Mouse (Mus musculus) liver, embryonic 14.5 days (tissue): Measurements from ENCODE around the gene Tmc8. TPM values are rescaled to one million over a fixed set of nuclear protein-coding genes. Genes with fewer than 3 reads are reported as not detected.

Source experiments
- ATAC-seq: fragments of 200-750 bp; cut with Nextera tagmentation; 2 replicates; pipeline ENCODE4 v1.8.0; 2017; ENCODE audit warnings: moderate number of reproducible peaks, mild to moderate bottlenecking, moderate library complexity; ENCODE audit not compliant: insufficient read depth
- DNase-seq, 3 experiments: peaks; one replicate each; pipeline ENCODE4 v3.0.0-alpha.2; 2012 to 2013; ENCODE audit warnings: low read depth in 3 of 3, low spot score in 3 of 3
- H3K27ac ChIP-seq: fragments of 300-500 bp; sonication (generic); 2 replicates; pipeline ENCODE4 v1.5.1; 2014; ENCODE audit warnings: moderate library complexity, mild to moderate bottlenecking, control low read depth, inconsistent platforms
- H3K27me3 ChIP-seq: fragments of 300-500 bp; sonication (generic); 2 replicates; pipeline ENCODE4 v1.6.1; 2014; ENCODE audit warnings: mild to moderate bottlenecking, low read length, moderate library complexity; ENCODE audit not compliant: control insufficient read depth, insufficient read depth
- H3K36me3 ChIP-seq: fragments of 300-500 bp; sonication (generic); replicated peaks from 2 replicates; pipeline ENCODE4 v1.6.1; 2014; ENCODE audit warnings: low read depth; ENCODE audit not compliant: control insufficient read depth, insufficient read depth
- H3K4me1 ChIP-seq, 2 experiments: fragments of 200-500 bp in 1 of 2; fragments of 300-500 bp in 1 of 2; sonication (generic) in 1 of 2; replicated peaks; 2 replicates each; pipeline ENCODE4 v1.6.1; 2012 to 2014; ENCODE audit warnings: antibody characterized with exemption in 1 of 2, inconsistent platforms in 1 of 2, low read length in 1 of 2; ENCODE audit not compliant: control insufficient read depth in 2 of 2, insufficient read depth in 2 of 2
- H3K4me2 ChIP-seq: fragments of 300-500 bp; sonication (generic); 2 replicates; pipeline ENCODE4 v1.6.1; 2014; ENCODE audit warnings: low read depth, mild to moderate bottlenecking, control low read depth, moderate library complexity
- H3K4me3 ChIP-seq, 2 experiments: fragments of 200-500 bp in 1 of 2; fragments of 300-500 bp in 1 of 2; sonication (generic) in 1 of 2; 2 replicates each; pipeline ENCODE4 v1.5.1; 2012 to 2014; ENCODE audit warnings: low read depth in 2 of 2, low read length in 2 of 2, mild to moderate bottlenecking in 2 of 2, control low read depth in 1 of 2, inconsistent platforms in 1 of 2, moderate library complexity in 1 of 2; ENCODE audit not compliant: insufficient read depth in 1 of 2
- H3K9ac ChIP-seq: fragments of 300-500 bp; sonication (generic); replicated peaks from 2 replicates; pipeline ENCODE4 v1.6.1; 2014; ENCODE audit warnings: mild to moderate bottlenecking, control low read depth, moderate library complexity
- H3K9me3 ChIP-seq: fragments of 300-500 bp; sonication (generic); 2 replicates; pipeline ENCODE4 v1.6.1; 2016; ENCODE audit warnings: low read length, mixed read lengths; ENCODE audit not compliant: control insufficient read depth
- CTCF ChIP-seq: IDR thresholded peaks from 2 replicates; pipeline ENCODE4 v1.5.1; 2016; ENCODE audit warnings: antibody characterized with exemption, low read depth, control low read depth
- EP300 ChIP-seq: IDR thresholded peaks from 2 replicates; pipeline ENCODE4 v1.6.1; 2016; ENCODE audit warnings: antibody characterized with exemption, low read depth
- WGBS: fragments of 180-500 bp; shearing (Covaris S2); extraction: QIAGEN DNeasy Blood & Tissue Kit; methylation state at CpG from one replicate; pipeline ENCODE4 v1.1.7; 2014; ENCODE audit not compliant: insufficient replicate concordance; 5-methylcytosine and 5-hydroxymethylcytosine counted together
- polyA plus RNA-seq, 2 experiments: library from polyadenylated mRNA; depleted of rRNA in 1 of 2; stranded (reverse) in 1 of 2; unstranded in 1 of 2; fragments of >200 nt; fragmentation: Nextera tagmentation in 1 of 2; extraction: Ambion mirVana in 1 of 2; gene quantifications; 2 replicates each; pipeline versions ENCODE4 v1.2.1 to v1.2.3; 2012 to 2014

Gene Tmc8
- polyA plus RNA-seq, 2 experiments, result 9.9 to 29.8 TPM

DNA sequence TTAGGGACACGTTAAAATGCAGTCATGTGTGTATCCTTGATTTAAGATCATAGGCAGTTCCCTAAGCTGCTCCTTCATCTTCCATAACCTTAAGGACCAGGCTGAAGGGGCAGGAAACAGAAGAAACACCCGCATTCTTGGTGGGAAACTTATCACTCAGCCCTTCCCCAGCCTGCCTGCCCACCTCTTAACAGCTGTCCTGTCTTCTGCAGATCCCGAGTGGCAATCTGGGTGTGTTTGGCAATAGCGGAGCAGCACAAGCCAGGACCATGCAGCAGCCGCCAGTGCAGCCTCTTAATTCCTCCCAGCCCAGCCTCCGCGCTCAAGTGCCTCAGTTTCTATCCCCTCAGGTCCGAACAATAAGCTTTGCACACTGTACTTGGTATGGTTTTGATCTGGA lies 39.2 kb upstream of the Tmc8 start:
- H3K36me3 ChIP-seq, result peaks cover 23% of the 10 kb centered on the region
- no peak for DNase-seq
- H3K4me2 ChIP-seq, result no peak overlapping the region
- H3K9ac ChIP-seq, result no peak overlapping the region
- H3K27ac ChIP-seq, result no peak overlapping the region
- no peak for TF ChIP-seq EP300
- no peak for TF ChIP-seq CTCF
- no peak for ATAC-seq
- peaks cover 0 to 3% of the 10 kb centered on the region in 2 experiments; a peak in 2 of 4 replicates for H3K4me1 ChIP-seq
- H3K9me3 ChIP-seq, result no peaks in the 10 kb centered on the region
- WGBS, result 78% methylated on average over 8 of the region's 8 CpGs
- H3K4me3 ChIP-seq, result no peak overlapping the region
- no peaks in the 10 kb centered on the region for H3K27me3 ChIP-seq

DNA sequence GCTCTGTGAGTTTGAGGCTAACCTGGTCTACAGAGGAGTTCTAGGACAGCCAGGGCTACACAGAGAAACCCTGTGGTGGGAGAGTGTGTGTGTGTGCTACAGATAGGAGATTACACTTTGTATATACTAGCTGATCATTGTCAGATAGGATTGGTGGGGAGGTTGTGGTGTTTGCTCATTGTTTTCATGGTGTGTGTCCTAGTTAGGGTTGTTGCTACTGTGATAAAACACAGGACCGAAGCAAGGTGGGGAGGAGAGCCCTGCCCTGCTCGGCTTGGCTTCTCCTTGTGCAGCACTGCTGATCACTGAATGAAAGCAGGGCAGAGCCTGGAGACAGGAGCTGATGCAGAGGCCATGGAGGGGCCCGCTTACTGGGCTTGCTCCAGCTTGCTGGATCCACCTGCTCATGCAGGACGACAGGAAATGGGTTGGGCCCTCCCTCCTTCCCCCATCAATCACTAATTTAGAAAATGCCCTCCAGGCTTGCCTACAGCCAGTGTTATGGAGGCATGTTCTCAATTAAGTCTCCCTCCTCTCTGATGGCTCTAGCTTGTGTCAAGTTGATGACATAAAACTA lies 38.3 kb upstream of the Tmc8 start:
- ATAC-seq, result peak; percentile 45
- H3K9ac ChIP-seq, result no peak overlapping the region
- H3K9me3 ChIP-seq, result no peaks in the 10 kb centered on the region
- DNase-seq, result no peak
- H3K27ac ChIP-seq, result no peak overlapping the region
- 36% methylated on average over 4 of the region's 4 CpGs for WGBS
- no peak overlapping the region for H3K4me3 ChIP-seq
- TF ChIP-seq CTCF (no peak), EP300 (no peak)
- peaks cover 0 to 3% of the 10 kb centered on the region in 2 experiments; a peak in 2 of 4 replicates for H3K4me1 ChIP-seq
- peaks cover 26% of the 10 kb centered on the region for H3K36me3 ChIP-seq
- no peaks in the 10 kb centered on the region for H3K27me3 ChIP-seq
- H3K4me2 ChIP-seq, result no peak overlapping the region

- Histone ChIP-seq H3K27me3 (no peaks in the 10 kb centered on the region), H3K9me3 (no peaks in the 10 kb centered on the region), H3K4me2 (no peak overlapping the region), H3K9ac (no peak overlapping the region), H3K4me1 (no peaks in the 10 kb centered on the region), H3K27ac (no peak overlapping the region), H3K36me3 (peaks cover 34% of the 10 kb centered on the region), H3K4me3 (no peak overlapping the region)
- TF ChIP-seq EP300 (no peak), CTCF (no peak)
- ATAC-seq (no peak), DNase-seq (no peak)
- 70% methylated on average over 4 of the region's 4 CpGs for WGBS
These were observed 33.2 kb upstream of the Tmc8 start for GRCm38 (mm10) chr11:117748628-117749027.

- Histone ChIP-seq H3K27ac (no peak overlapping the region), H3K9ac (no peak overlapping the region), H3K9me3 (no peaks in the 10 kb centered on the region), H3K4me1 (no peaks in the 10 kb centered on the region), H3K4me2 (no peak overlapping the region), H3K4me3 (no peak overlapping the region), H3K27me3 (no peaks in the 10 kb centered on the region), H3K36me3 (peaks cover 34% of the 10 kb centered on the region)
- TF ChIP-seq CTCF (no peak), EP300 (no peak)
- 81% methylated on average over 10 of the region's 10 CpGs for WGBS
- no peak for DNase-seq
- no peak for ATAC-seq
These were observed 32.5 kb upstream of the Tmc8 start for GRCm38 (mm10) chr11:117749414-117749813.

DNA sequence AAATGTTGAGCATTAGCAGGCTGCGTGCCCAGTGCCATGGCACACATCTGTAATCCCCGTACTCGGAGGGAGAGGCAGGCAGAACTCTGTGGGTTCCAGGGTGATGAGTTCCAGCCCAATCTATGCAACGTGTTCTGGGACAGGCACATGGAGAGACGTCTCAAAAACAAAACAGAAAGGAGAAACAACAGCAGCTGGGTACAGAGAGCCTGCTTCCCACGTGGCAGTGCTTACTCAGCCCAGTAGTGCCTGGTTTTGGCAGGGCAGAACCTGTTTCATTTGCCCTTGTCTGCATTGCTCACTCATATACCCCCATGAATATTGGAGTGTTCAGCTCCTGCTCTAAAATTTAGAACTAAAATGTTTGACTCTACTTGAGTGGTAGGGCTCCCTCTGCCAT lies 30.3 kb upstream of the Tmc8 start:
- H3K36me3 ChIP-seq, result peaks cover 30% of the 10 kb centered on the region
- TF ChIP-seq EP300 (no peak), CTCF (no peak)
- no peak for ATAC-seq

More for the DNA sequence above, 30.3 kb upstream of the Tmc8 start:
- H3K4me2 ChIP-seq, result no peak overlapping the region
- H3K27me3 ChIP-seq, result no peaks in the 10 kb centered on the region
- 76% methylated on average over 6 of the region's 6 CpGs for WGBS
- no peak for DNase-seq
- H3K9me3 ChIP-seq, result no peaks in the 10 kb centered on the region
- H3K9ac ChIP-seq, result no peak overlapping the region
- no peak overlapping the region for H3K27ac ChIP-seq
- no peak overlapping the region for H3K4me3 ChIP-seq
- no peaks in the 10 kb centered on the region for H3K4me1 ChIP-seq
